ENCODE assay signal across 9 mouse cellular contexts in genomic region chr2:109281341-109281690, GRCm38 (mm10). TPM values are rescaled to one million over a fixed set of nuclear protein-coding genes. Genes with fewer than 3 reads are reported as not detected.
DNase-seq lines count a peak whose midpoint lies in the region; ATAC-seq and TF ChIP-seq lines count a peak whose summit lies in the region.
"Had no signal": no experiment of that assay in that cellular context is flagged by ENCODE, and none has a peak within 500 bp of the region (broad histone marks: within the 10 kb centered on the region; RNA-seq: fewer than 3 reads in every experiment).

No protein-coding gene starts in this region.

- H3K27ac ChIP-seq in liver, adult 2 months (replicated peaks; ENCODE audit: insufficient read depth, low read depth, low read length), result no peak overlapping the region
- H3K27ac ChIP-seq in embryonic facial prominence, embryonic 12.5 days, result peak overlapping the region; percentile 77; the same call in 1 of the 2 replicates
- 0 out of 2 replicates have a peak overlapping the region, but pooled peaks have one; percentile 83 for H3K27ac ChIP-seq in intestine, postnatal 0 days (ENCODE audit: low read depth, low read length)
- H3K27ac ChIP-seq in neural tube, embryonic 15.5 days (replicated peaks), result peak overlapping the region; percentile 70

- H3K9ac ChIP-seq in liver, adult 2 months (ENCODE audit: low read depth, low read length), result no peak overlapping the region; the same call in 1 of the 2 replicates
- H3K9ac ChIP-seq in embryonic facial prominence, embryonic 12.5 days, result peak overlapping the region; percentile 60
- peak overlapping the region; percentile 61 for H3K9ac ChIP-seq in intestine, postnatal 0 days (ENCODE audit: low read depth, low read length)
- peak overlapping the region; percentile 45 for H3K9ac ChIP-seq in neural tube, embryonic 15.5 days (replicated peaks)

- WGBS in liver, adult 2 months, result 0% methylated on average over 1 of the region's 1 CpGs
- 3% methylated on average over 1 of the region's 1 CpGs for WGBS in embryonic facial prominence, embryonic 12.5 days
- 0% methylated on average over 1 of the region's 1 CpGs for WGBS in intestine, postnatal 0 days
- 0% methylated on average over 1 of the region's 1 CpGs for WGBS in neural tube, embryonic 15.5 days

- H3K36me3 ChIP-seq in liver, adult 2 months (ENCODE audit: control insufficient read depth, insufficient read depth, low read length), result no peaks in the 10 kb centered on the region
- no peaks in the 10 kb centered on the region for H3K36me3 ChIP-seq in embryonic facial prominence, embryonic 12.5 days
- no peaks in the 10 kb centered on the region for H3K36me3 ChIP-seq in intestine, postnatal 0 days (ENCODE audit: control insufficient read depth, insufficient read depth)
- no peaks in the 10 kb centered on the region for H3K36me3 ChIP-seq in neural tube, embryonic 15.5 days

- no peak for DNase-seq in liver, adult 2 months (ENCODE audit: extremely low read depth, low read depth, low spot score)
- no peak for DNase-seq in liver
- DNase-seq in left cerebral cortex, postnatal 4 days, result no peak
- DNase-seq in adrenal gland, adult 18-20 months (ENCODE audit: low spot score in 2 of 2), result no peak
- DNase-seq in thymus, adult 18-20 months, result no peak
- DNase-seq: adrenal gland, postnatal 10 days had no signal

- 0 out of 2 replicates have a peak, but pooled peaks cover 3% of the 10 kb centered on the region for H3K4me1 ChIP-seq in liver, adult 2 months (ENCODE audit: control insufficient read depth, insufficient read depth, low read length)
- H3K4me1 ChIP-seq in embryonic facial prominence, embryonic 12.5 days, result peaks cover 7% of the 10 kb centered on the region
- no peaks in the 10 kb centered on the region for H3K4me1 ChIP-seq in intestine, postnatal 0 days (replicated peaks; ENCODE audit: control insufficient read depth, insufficient read depth, low read length)
- H3K4me1 ChIP-seq in neural tube, embryonic 15.5 days, result peaks cover 12% of the 10 kb centered on the region

- TF ChIP-seq CTCF in liver, adult 2 months (IDR thresholded peaks at IDR 0.05; ENCODE audit: low read depth, low read length), result no peak
- TF ChIP-seq CTCF in intestine, postnatal 0 days (IDR thresholded peaks at IDR 0.05; ENCODE audit: low read depth), result no peak

- H3K79me2 ChIP-seq in liver, adult 2 months (ENCODE audit: control insufficient read depth, insufficient read depth, low read length), result no peaks in the 10 kb centered on the region; the same call in 1 of the 2 replicates

- no peak for TF ChIP-seq POLR2A in liver, adult 2 months (IDR thresholded peaks at IDR 0.05; ENCODE audit: extremely low read depth, insufficient read depth, low read length)

- no peak for ATAC-seq in embryonic facial prominence, embryonic 12.5 days (ENCODE audit: insufficient number of reproducible peaks, insufficient read depth, low FRiP score, low TSS enrichment)
- no peak for ATAC-seq in intestine, postnatal 0 days
- ATAC-seq in neural tube, embryonic 15.5 days (ENCODE audit: low FRiP score), result no peak

- H3K4me2 ChIP-seq in embryonic facial prominence, embryonic 12.5 days (replicated peaks), result peak overlapping the region; percentile 74
- H3K4me2 ChIP-seq in intestine, postnatal 0 days (replicated peaks; ENCODE audit: low read depth), result peak overlapping the region; percentile 80
- H3K4me2 ChIP-seq in neural tube, embryonic 15.5 days, result peak overlapping the region; percentile 90

- H3K9me3 ChIP-seq in embryonic facial prominence, embryonic 12.5 days, result no peaks in the 10 kb centered on the region
- H3K9me3 ChIP-seq in intestine, postnatal 0 days (ENCODE audit: control insufficient read depth), result no peaks in the 10 kb centered on the region
- no peaks in the 10 kb centered on the region for H3K9me3 ChIP-seq in neural tube, embryonic 15.5 days (replicated peaks)

- H3K27me3 ChIP-seq in liver, adult 2 months (ENCODE audit: control insufficient read depth, insufficient read depth, low read length), result no peaks in the 10 kb centered on the region
- H3K27me3 ChIP-seq in embryonic facial prominence, embryonic 12.5 days, result no peaks in the 10 kb centered on the region
- no peaks in the 10 kb centered on the region for H3K27me3 ChIP-seq in intestine, postnatal 0 days (replicated peaks; ENCODE audit: control insufficient read depth, insufficient read depth, low read length)
- no peaks in the 10 kb centered on the region for H3K27me3 ChIP-seq in neural tube, embryonic 15.5 days (replicated peaks)

- intact Hi-C loops in left cerebral cortex, postnatal 4 days (cut with DNase I), result loop anchor here (5.0 kb wide), 1 partner anchor 396 kb away; no protein-coding TSS in a partner anchor

- H3K4me3 ChIP-seq in liver, adult 2 months (ENCODE audit: insufficient read depth, low read depth, low read length), result peak overlapping the region; percentile 86
- H3K4me3 ChIP-seq in embryonic facial prominence, embryonic 12.5 days, result peak overlapping the region; percentile 77
- peak overlapping the region; percentile 91 for H3K4me3 ChIP-seq in intestine, postnatal 0 days (ENCODE audit: low read depth, low read length)
- H3K4me3 ChIP-seq in neural tube, embryonic 15.5 days (replicated peaks), result peak overlapping the region; percentile 61

RNA-seq across cellular contexts. Expression of gene Mettl15, which starts 0.8 kb away (rescaled TPM):
- total RNA-seq in liver, adult 2 months (2014; rRNA removed), result 4.8 and 6.2 TPM in 2 replicates
- 2.9 and 3.6 TPM in 2 replicates for polyA plus RNA-seq in liver, adult 2 months (2012; rRNA removed)
- polyA plus RNA-seq in embryonic facial prominence, embryonic 12.5 days (2016; fragmentation: Nextera tagmentation; extraction: Ambion mirVana), result 11.3 and 12.5 TPM in 2 replicates
- 5.0 and 5.5 TPM in 2 replicates for polyA plus RNA-seq in intestine, postnatal 0 days (2015; fragmentation: Nextera tagmentation; extraction: Ambion mirVana)
- polyA plus RNA-seq in neural tube, embryonic 15.5 days (2015; fragmentation: Nextera tagmentation; extraction: Ambion mirVana), result 9.6 and 10.7 TPM in 2 replicates
- 1 to 10 TPM; 4.6 to 5.3 TPM for total RNA-seq in left cerebral cortex, postnatal 4 days (2021)
- 1 to 10 TPM; 5.4 to 6.0 TPM for total RNA-seq in adrenal gland, adult 18-20 months (2021)

RNA-seq across cellular contexts. Expression of gene Kif18a, which starts 0.8 kb away (rescaled TPM):
- total RNA-seq in liver, adult 2 months (2014; rRNA removed), result 0.74 and 1.0 TPM in 2 replicates
- 0.05 and 0.09 TPM in 2 replicates for polyA plus RNA-seq in liver, adult 2 months (2012; rRNA removed)
- polyA plus RNA-seq in embryonic facial prominence, embryonic 12.5 days (2016; fragmentation: Nextera tagmentation; extraction: Ambion mirVana), result 27.5 and 27.8 TPM in 2 replicates
- 3.0 and 3.5 TPM in 2 replicates for polyA plus RNA-seq in intestine, postnatal 0 days (2015; fragmentation: Nextera tagmentation; extraction: Ambion mirVana)
- polyA plus RNA-seq in neural tube, embryonic 15.5 days (2015; fragmentation: Nextera tagmentation; extraction: Ambion mirVana), result 3.3 and 6.7 TPM in 2 replicates
- total RNA-seq in left cerebral cortex, postnatal 4 days (2021), result 1 to 10 TPM; 2.2 to 2.9 TPM
- total RNA-seq in adrenal gland, adult 18-20 months (2021), result under 1 TPM; 0.22 to 0.43 TPM
